Mouse (Mus musculus) 3T3-L1 (cell line): ENCODE results near the gene Bend5.

Source experiments
- DNase-seq: peaks from one replicate; pipeline ENCODE4 v3.0.0-alpha.2; 2015; ENCODE audit warnings: low read depth, low spot score

Bend5 gene

GRCm38 (mm10) chr4:111485189-111485588, 70.4 kb downstream of the Bend5 start:
- DNase-seq: peak; percentile 41

GRCm38 (mm10) chr4:111486187-111486586, 71.4 kb downstream of the Bend5 start:
- no peak for DNase-seq

GRCm38 (mm10) chr4:111487233-111487843, 72.5 kb downstream of the Bend5 start:
- DNase-seq: no peak

GRCm38 (mm10) chr4:111493750-111494404, 79.1 kb downstream of the Bend5 start:
- no peak for DNase-seq

- peak; percentile 53 for DNase-seq
These were observed 81.1 kb downstream of the Bend5 start for GRCm38 (mm10) chr4:111495949-111496348.

GRCm38 (mm10) chr4:111498751-111499150, 83.9 kb downstream of the Bend5 start:
- no peak for DNase-seq

GRCm38 (mm10) chr4:111501441-111501840, 86.6 kb downstream of the Bend5 start:
- no peak for DNase-seq

- no peak for DNase-seq
These were observed 88.3 kb downstream of the Bend5 start for GRCm38 (mm10) chr4:111502965-111503727.

- DNase-seq: no peak
These were observed 90.1 kb downstream of the Bend5 start for GRCm38 (mm10) chr4:111504952-111505351.
